Mouse (Mus musculus) ovary, postnatal 14 days (tissue): Measurements from ENCODE around the gene Borcs6.
A peak's percentile ranks its signal among the peaks of the same experiment; 100 is the strongest.
"Not testable (repeated sequence)": the region's sequence is repeated elsewhere in the genome, so short reads cannot be mapped to it uniquely, and the experiment has no call there.

Experiments used
- DNase-seq: peaks from one replicate; pipeline ENCODE4 v3.0.0; 2022; ENCODE audit warnings: low spot score

The Borcs6 gene

GRCm38 (mm10) chr11:69088856-69089615 lies 29.5 kb downstream of the Borcs6 start:
- DNase-seq: no peak

- no peak for DNase-seq
These were observed 30.2 kb downstream of the Borcs6 start for GRCm38 (mm10) chr11:69089616-69090290.

- DNase-seq: no peak
These were observed 30.9 kb downstream of the Borcs6 start for GRCm38 (mm10) chr11:69090367-69090766.

GRCm38 (mm10) chr11:69091566-69092385 lies 32.3 kb downstream of the Borcs6 start:
- DNase-seq: no peak

- peak; percentile 87 for DNase-seq
These were observed 32.9 kb downstream of the Borcs6 start for GRCm38 (mm10) chr11:69092386-69092751.

- DNase-seq: no peak
These were observed 33.4 kb downstream of the Borcs6 start for GRCm38 (mm10) chr11:69092871-69093270.

GRCm38 (mm10) chr11:69093856-69094255 lies 34.3 kb downstream of the Borcs6 start:
- DNase-seq: not testable (repeated sequence)

GRCm38 (mm10) chr11:69094697-69095429 lies 35.3 kb downstream of the Borcs6 start, which contains the start of gene Per1:
Per1 (plus strand) TSS chr11:69095217.
- peak; percentile 94 for DNase-seq

- no peak for DNase-seq
These were observed 36.2 kb downstream of the Borcs6 start for GRCm38 (mm10) chr11:69095511-69096231.

- DNase-seq: no peak
These were observed 37.0 kb downstream of the Borcs6 start for GRCm38 (mm10) chr11:69096360-69096986.

- peak; percentile 100 for DNase-seq
These were observed 37.7 kb downstream of the Borcs6 start for GRCm38 (mm10) chr11:69096987-69097900.

GRCm38 (mm10) chr11:69098039-69098761 lies 38.7 kb downstream of the Borcs6 start:
- no peak for DNase-seq

GRCm38 (mm10) chr11:69098762-69099091 lies 39.2 kb downstream of the Borcs6 start:
- DNase-seq: peak; percentile 96

GRCm38 (mm10) chr11:69099177-69099914 lies 39.8 kb downstream of the Borcs6 start:
- DNase-seq: peak; percentile 68

GRCm38 (mm10) chr11:69099915-69100345 lies 40.4 kb downstream of the Borcs6 start:
- DNase-seq: peak; percentile 76

GRCm38 (mm10) chr11:69100639-69101360 lies 41.3 kb downstream of the Borcs6 start:
- DNase-seq: no peak

GRCm38 (mm10) chr11:69101604-69102402 lies 42.3 kb downstream of the Borcs6 start:
- no peak for DNase-seq
